Mouse (Mus musculus): ENCODE measurements around the gene Trappc12. TPM values are rescaled to one million over a fixed set of nuclear protein-coding genes. Genes with fewer than 3 reads are reported as not detected.

Gene Trappc12
- polyA plus RNA-seq, 1 experiment from 2014 or later, result 42.1 TPM

DNA sequence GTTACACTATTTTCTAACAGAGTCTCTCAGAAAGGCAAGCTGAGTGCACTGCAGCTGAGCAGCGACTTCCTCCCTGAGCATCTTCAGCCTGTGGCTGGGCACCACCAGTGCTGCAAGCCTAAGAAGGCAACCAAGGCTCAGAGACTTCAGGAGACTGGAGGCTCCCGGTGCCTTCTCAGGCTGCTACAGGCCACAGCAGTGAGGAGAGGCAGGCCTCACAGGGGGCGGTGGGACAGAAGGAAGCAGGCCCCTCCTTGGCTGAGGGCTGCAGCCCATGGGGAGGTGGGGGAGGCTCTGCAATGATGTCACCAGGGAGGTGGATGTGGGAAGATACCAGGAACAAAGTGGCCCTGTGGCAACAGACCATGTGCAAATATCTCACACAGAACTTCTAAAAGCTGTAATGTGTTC lies 50.2 kb downstream of the Trappc12 start:
- peaks cover 8% of the 10 kb centered on the region; the same call in 1 of the 2 replicates for H3K36me3 ChIP-seq
- peaks cover 19% of the 10 kb centered on the region for H3K4me1 ChIP-seq
- H3K27me3 ChIP-seq, result no peaks in the 10 kb centered on the region
- H3K9me3 ChIP-seq (replicated peaks), result no peaks in the 10 kb centered on the region
- no peak overlapping the region for H3K4me3 ChIP-seq
- WGBS, result 23% methylated on average over 3 of the region's 3 CpGs
- peak overlapping the region; percentile 78 for H3K27ac ChIP-seq
- H3K9ac ChIP-seq, result no peak overlapping the region
- no peak for ATAC-seq (ENCODE audit: low FRiP score)
- H3K4me2 ChIP-seq (replicated peaks), result no peak overlapping the region

GRCm38 (mm10) chr12:28699656-28700055 lies 50.6 kb downstream of the Trappc12 start:
- ATAC-seq (ENCODE audit: low FRiP score), result 0 out of 2 replicates have a peak, but pooled peaks have one; percentile 49
- Histone ChIP-seq H3K9me3 (replicated peaks) (no peaks in the 10 kb centered on the region), H3K36me3 (peaks cover 10% of the 10 kb centered on the region; the same call in 1 of the 2 replicates), H3K9ac (no peak overlapping the region), H3K4me2 (replicated peaks) (no peak overlapping the region), H3K4me3 (no peak overlapping the region), H3K27me3 (no peaks in the 10 kb centered on the region), H3K27ac (peak overlapping the region; percentile 78; the same call in 1 of the 2 replicates), H3K4me1 (peaks cover 15% of the 10 kb centered on the region)
- WGBS, result 4% methylated on average over 6 of the region's 6 CpGs

GRCm38 (mm10) chr12:28699086-28699485 lies 51.2 kb downstream of the Trappc12 start:
- 68% methylated on average over 5 of the region's 5 CpGs for WGBS
- H3K9ac ChIP-seq, result no peak overlapping the region
- peaks cover 10% of the 10 kb centered on the region for H3K4me1 ChIP-seq
- no peak for ATAC-seq (ENCODE audit: low FRiP score)
- H3K4me2 ChIP-seq (replicated peaks), result no peak overlapping the region
- H3K4me3 ChIP-seq, result no peak overlapping the region
- H3K36me3 ChIP-seq, result peaks cover 10% of the 10 kb centered on the region; the same call in 1 of the 2 replicates
- no peaks in the 10 kb centered on the region for H3K9me3 ChIP-seq (replicated peaks)
- no peak overlapping the region for H3K27ac ChIP-seq
- H3K27me3 ChIP-seq, result no peaks in the 10 kb centered on the region

DNA sequence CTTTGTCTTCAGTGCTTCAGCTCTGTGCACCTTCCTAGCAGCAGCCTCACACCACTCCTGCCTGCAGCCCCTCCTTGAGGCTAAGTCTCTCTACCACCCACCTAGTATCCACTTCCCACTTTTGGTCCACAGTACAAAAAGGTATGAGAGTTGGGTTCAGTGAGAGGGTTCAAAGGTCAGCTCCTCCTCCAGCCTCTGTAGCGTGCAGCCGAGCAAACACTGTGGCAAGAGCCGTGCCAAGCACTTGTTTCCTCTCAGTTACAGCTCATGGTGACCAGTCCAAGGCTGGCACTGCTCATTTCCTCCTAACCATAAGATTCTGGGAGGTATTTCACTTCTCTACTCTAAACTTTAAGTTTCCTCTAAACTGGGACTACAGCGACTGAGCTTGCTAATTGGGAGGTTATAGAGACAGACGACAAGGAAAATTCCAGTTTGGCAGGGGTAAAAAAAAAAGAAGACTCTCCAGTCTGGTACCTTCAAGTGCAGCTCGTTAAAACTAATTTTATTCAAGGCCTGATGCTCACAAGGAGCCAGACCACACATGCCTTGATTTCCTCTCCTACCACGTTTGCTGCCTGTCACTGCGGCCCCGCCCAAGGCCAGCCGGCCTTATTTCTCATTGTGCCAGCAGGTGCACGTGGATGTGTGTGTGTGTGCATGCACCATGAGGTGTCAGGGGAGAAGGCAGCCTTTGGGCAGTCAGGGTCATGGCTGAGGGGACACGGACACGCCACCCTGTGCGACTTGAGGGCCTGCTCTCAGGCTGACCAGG lies 52.3 kb downstream of the Trappc12 start:
- no peak for ATAC-seq (ENCODE audit: low FRiP score)
- 68% methylated on average over 14 of the region's 14 CpGs for WGBS

GRCm38 (mm10) chr12:28694776-28695175 lies 55.5 kb downstream of the Trappc12 start:
- no peak for ATAC-seq (ENCODE audit: low FRiP score)
- no peak overlapping the region for H3K4me3 ChIP-seq
- H3K27me3 ChIP-seq, result no peaks in the 10 kb centered on the region
- H3K9me3 ChIP-seq (replicated peaks), result no peaks in the 10 kb centered on the region
- H3K4me2 ChIP-seq (replicated peaks), result no peak overlapping the region
- H3K36me3 ChIP-seq, result peaks cover 35% of the 10 kb centered on the region
- peaks cover 4% of the 10 kb centered on the region; the same call in 1 of the 2 replicates for H3K4me1 ChIP-seq
- 84% methylated on average over 7 of the region's 7 CpGs for WGBS
- no peak overlapping the region for H3K9ac ChIP-seq
- H3K27ac ChIP-seq, result no peak overlapping the region

More for the DNA sequence above, 52.3 kb downstream of the Trappc12 start:
- H3K27ac ChIP-seq, result no peak overlapping the region
- no peak overlapping the region for H3K9ac ChIP-seq
- peaks cover 9% of the 10 kb centered on the region for H3K4me1 ChIP-seq
- no peak overlapping the region for H3K4me2 ChIP-seq (replicated peaks)
- no peaks in the 10 kb centered on the region for H3K9me3 ChIP-seq (replicated peaks)
- peaks cover 10% of the 10 kb centered on the region; the same call in 1 of the 2 replicates for H3K36me3 ChIP-seq
- H3K4me3 ChIP-seq, result no peak overlapping the region
- H3K27me3 ChIP-seq, result no peaks in the 10 kb centered on the region

GRCm38 (mm10) chr12:28694231-28694630 lies 56.0 kb downstream of the Trappc12 start:
- ATAC-seq (ENCODE audit: low FRiP score), result no peak

GRCm38 (mm10) chr12:28693738-28694137 lies 56.5 kb downstream of the Trappc12 start:
- Histone ChIP-seq H3K4me1 (0 out of 2 replicates have a peak, but pooled peaks cover 2% of the 10 kb centered on the region), H3K4me2 (replicated peaks) (no peak overlapping the region), H3K27ac (no peak overlapping the region), H3K4me3 (no peak overlapping the region), H3K27me3 (no peaks in the 10 kb centered on the region), H3K9me3 (replicated peaks) (no peaks in the 10 kb centered on the region), H3K9ac (no peak overlapping the region), H3K36me3 (peaks cover 44% of the 10 kb centered on the region)
- WGBS, result 88% methylated on average over 3 of the region's 3 CpGs
- no peak for ATAC-seq (ENCODE audit: low FRiP score)

More at GRCm38 (mm10) chr12:28694231-28694630, 56.0 kb downstream of the Trappc12 start:
- 84% methylated on average over 2 of the region's 2 CpGs for WGBS
- H3K36me3 ChIP-seq, result peaks cover 40% of the 10 kb centered on the region
- no peak overlapping the region for H3K4me2 ChIP-seq (replicated peaks)
- H3K27me3 ChIP-seq, result no peaks in the 10 kb centered on the region
- peaks cover 2% of the 10 kb centered on the region; the same call in 1 of the 2 replicates for H3K4me1 ChIP-seq
- H3K9ac ChIP-seq, result no peak overlapping the region
- H3K27ac ChIP-seq, result no peak overlapping the region
- no peaks in the 10 kb centered on the region for H3K9me3 ChIP-seq (replicated peaks)
- H3K4me3 ChIP-seq, result no peak overlapping the region

- Histone ChIP-seq H3K4me2 (replicated peaks) (no peak overlapping the region), H3K9me3 (replicated peaks) (no peaks in the 10 kb centered on the region), H3K27ac (no peak overlapping the region), H3K27me3 (no peaks in the 10 kb centered on the region), H3K36me3 (peaks cover 43% of the 10 kb centered on the region), H3K4me1 (peaks cover 4% of the 10 kb centered on the region), H3K4me3 (no peak overlapping the region), H3K9ac (no peak overlapping the region)
- WGBS, result 92% methylated on average over 7 of the region's 7 CpGs
- ATAC-seq (ENCODE audit: low FRiP score), result no peak
These were observed 59.5 kb downstream of the Trappc12 start for GRCm38 (mm10) chr12:28690730-28691129.

DNA sequence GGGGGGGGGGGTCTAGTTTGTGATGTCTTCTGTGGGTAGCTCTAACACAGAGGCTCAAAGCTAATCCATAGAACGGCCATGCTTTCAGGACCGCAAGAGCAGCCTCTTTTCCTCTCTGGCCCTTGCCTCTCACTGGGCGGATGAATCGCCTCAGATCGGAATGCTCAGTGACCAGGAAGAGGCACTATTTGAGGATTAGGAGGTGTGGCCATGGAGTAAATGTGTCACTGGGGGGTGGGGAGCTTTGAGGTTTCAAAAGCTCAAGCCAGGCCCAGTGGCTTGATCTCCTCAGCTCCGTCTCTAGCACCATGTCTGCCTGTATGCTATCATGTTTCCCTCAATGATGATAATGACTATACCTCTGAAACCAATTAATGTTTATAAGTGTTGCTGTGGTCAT lies 61.3 kb downstream of the Trappc12 start:
- Histone ChIP-seq H3K9ac (no peak overlapping the region), H3K4me2 (replicated peaks) (no peak overlapping the region), H3K36me3 (peaks cover 36% of the 10 kb centered on the region), H3K4me3 (no peak overlapping the region), H3K9me3 (replicated peaks) (no peaks in the 10 kb centered on the region), H3K4me1 (peaks cover 4% of the 10 kb centered on the region), H3K27me3 (no peaks in the 10 kb centered on the region), H3K27ac (no peak overlapping the region)
- ATAC-seq (ENCODE audit: low FRiP score), result no peak
- WGBS, result 89% methylated on average over 6 of the region's 6 CpGs

GRCm38 (mm10) chr12:28686199-28686879 lies 63.9 kb downstream of the Trappc12 start:
- WGBS, result 52% methylated on average over 8 of the region's 8 CpGs
- Histone ChIP-seq H3K27me3 (no peaks in the 10 kb centered on the region), H3K36me3 (peaks cover 23% of the 10 kb centered on the region), H3K4me1 (peaks cover 4% of the 10 kb centered on the region), H3K9ac (no peak overlapping the region), H3K4me2 (replicated peaks) (no peak overlapping the region), H3K9me3 (replicated peaks) (no peaks in the 10 kb centered on the region), H3K27ac (peak overlapping the region; percentile 67; the same call in 1 of the 2 replicates), H3K4me3 (no peak overlapping the region)
- ATAC-seq (ENCODE audit: low FRiP score), result 0 out of 2 replicates have a peak, but pooled peaks have one; percentile 52

GRCm38 (mm10) chr12:28685771-28686170 lies 64.5 kb downstream of the Trappc12 start:
- Histone ChIP-seq H3K9me3 (replicated peaks) (no peaks in the 10 kb centered on the region), H3K27ac (no peak overlapping the region), H3K4me2 (replicated peaks) (no peak overlapping the region), H3K36me3 (peaks cover 18% of the 10 kb centered on the region; the same call in 1 of the 2 replicates), H3K4me3 (no peak overlapping the region), H3K4me1 (peaks cover 4% of the 10 kb centered on the region), H3K27me3 (no peaks in the 10 kb centered on the region), H3K9ac (no peak overlapping the region)
- 63% methylated on average over 3 of the region's 3 CpGs for WGBS
- no peak for ATAC-seq (ENCODE audit: low FRiP score)

DNA sequence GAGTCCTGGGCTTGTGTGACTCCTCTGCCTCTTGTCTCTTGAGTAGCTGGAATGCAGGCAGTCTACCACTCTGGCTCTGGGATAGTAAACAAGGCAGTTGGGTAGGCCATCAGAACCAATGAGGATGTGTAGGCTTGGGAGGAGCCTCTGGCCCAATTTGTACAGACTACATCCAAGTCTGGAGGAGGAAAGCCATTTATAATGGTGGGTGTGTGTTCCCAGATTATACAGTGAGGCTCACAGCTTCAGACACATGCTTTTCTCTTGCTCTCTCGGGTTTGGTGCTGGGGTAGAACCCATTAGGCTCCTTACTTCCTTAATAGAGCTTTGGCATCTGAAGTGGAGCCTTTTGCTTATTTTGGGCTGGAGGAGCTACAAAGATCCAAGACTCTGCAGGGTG lies 65.6 kb downstream of the Trappc12 start:
- H3K9ac ChIP-seq, result no peak overlapping the region
- no peak overlapping the region for H3K4me3 ChIP-seq
- ATAC-seq (ENCODE audit: low FRiP score), result no peak
- H3K27me3 ChIP-seq, result no peaks in the 10 kb centered on the region
- H3K4me1 ChIP-seq, result peaks cover 4% of the 10 kb centered on the region
- peaks cover 9% of the 10 kb centered on the region; the same call in 1 of the 2 replicates for H3K36me3 ChIP-seq
- H3K4me2 ChIP-seq (replicated peaks), result no peak overlapping the region
- no peak overlapping the region for H3K27ac ChIP-seq
- no peaks in the 10 kb centered on the region for H3K9me3 ChIP-seq (replicated peaks)
- 90% methylated on average over 1 of the region's 1 CpGs for WGBS
